Mouse (Mus musculus) hindbrain, postnatal 0 days (tissue): ENCODE data around the gene Iqgap2. TPM values are rescaled to one million over a fixed set of nuclear protein-coding genes. Genes with fewer than 3 reads are reported as not detected.

Experiments used
- ATAC-seq: fragments of 200-750 bp; cut with Nextera tagmentation; 2 replicates; pipeline ENCODE4 v1.8.0; 2017; ENCODE audit warnings: mild to moderate bottlenecking, moderate TSS enrichment, moderate library complexity
- DNase-seq: peaks from one replicate; pipeline ENCODE4 v3.0.0-alpha.2; 2015; ENCODE audit warnings: low spot score
- H3K27ac ChIP-seq: fragments of 300-500 bp; sonication (generic); 2 replicates; pipeline ENCODE4 v1.5.1; 2014; ENCODE audit warnings: mild to moderate bottlenecking
- H3K27me3 ChIP-seq: fragments of 300-500 bp; sonication (generic); 2 replicates; pipeline ENCODE4 v1.6.1; 2014; ENCODE audit warnings: low read length, mixed read lengths; ENCODE audit not compliant: insufficient read depth
- H3K36me3 ChIP-seq: fragments of 300-500 bp; sonication (generic); 2 replicates; pipeline ENCODE4 v1.6.1; 2014; ENCODE audit warnings: low read length, mixed read lengths; ENCODE audit not compliant: insufficient read depth
- H3K4me1 ChIP-seq: fragments of 300-500 bp; sonication (generic); 2 replicates; pipeline ENCODE4 v1.6.1; 2014; ENCODE audit warnings: antibody characterized with exemption, low read length, mixed read lengths; ENCODE audit not compliant: insufficient read depth
- H3K4me2 ChIP-seq: fragments of 300-500 bp; sonication (generic); 2 replicates; pipeline ENCODE4 v1.6.1; 2014; ENCODE audit warnings: low read depth, mild to moderate bottlenecking, low read length, moderate library complexity, mixed read lengths
- H3K4me3 ChIP-seq: fragments of 300-500 bp; sonication (generic); 2 replicates; pipeline ENCODE4 v1.5.1; 2014; ENCODE audit warnings: low read length
- H3K9ac ChIP-seq: fragments of 300-500 bp; sonication (generic); replicated peaks from 2 replicates; pipeline ENCODE4 v1.6.1; 2014; ENCODE audit warnings: mild to moderate bottlenecking, low read length, moderate library complexity, mixed read lengths
- H3K9me3 ChIP-seq: fragments of 300-500 bp; sonication (generic); 2 replicates; pipeline ENCODE4 v1.6.1; 2016; ENCODE audit warnings: low read length, mixed read lengths
- CTCF ChIP-seq: IDR thresholded peaks from 2 replicates; pipeline ENCODE4 v1.5.1; 2016; ENCODE audit warnings: antibody characterized with exemption, control low read depth, low read depth
- WGBS: fragments of 180-500 bp; shearing (Covaris S2); extraction: QIAGEN DNeasy Blood & Tissue Kit; methylation state at CpG from one replicate; pipeline ENCODE4 v1.1.7; 2014; 5-methylcytosine and 5-hydroxymethylcytosine counted together
- polyA plus RNA-seq: library from polyadenylated mRNA; unstranded; fragments of >200 nt; fragmentation: Nextera tagmentation; extraction: Ambion mirVana; gene quantifications from 2 replicates; pipeline ENCODE4 v1.2.1, GENCODE M21; 2015
- total RNA-seq: library from RNA; depleted of rRNA; stranded (reverse); fragments of >200 nt; gene quantifications from 2 replicates; pipeline ENCODE4 v1.2.3, GENCODE M21; 2014

Iqgap2 gene
- total and polyA plus RNA-seq, 2 experiments from 2014 or later: 2.9 to 3.1 TPM

- H3K9me3 ChIP-seq: no peaks in the 10 kb centered on the region
- WGBS: 95% methylated on average over 12 of the region's 12 CpGs
- no peak for ATAC-seq
- H3K4me3 ChIP-seq: no peak overlapping the region
- no peak for TF ChIP-seq CTCF
- no peak overlapping the region for H3K27ac ChIP-seq
- peaks cover 8% of the 10 kb centered on the region; the same call in 1 of the 2 replicates for H3K4me1 ChIP-seq
- DNase-seq: no peak
- H3K27me3 ChIP-seq: no peaks in the 10 kb centered on the region
- H3K9ac ChIP-seq: no peak overlapping the region
- no peak overlapping the region for H3K4me2 ChIP-seq
- H3K36me3 ChIP-seq: no peaks in the 10 kb centered on the region
Observed at GRCm38 (mm10) chr13:95888621-95889020, 3.1 kb downstream of the Iqgap2 start.

DNA sequence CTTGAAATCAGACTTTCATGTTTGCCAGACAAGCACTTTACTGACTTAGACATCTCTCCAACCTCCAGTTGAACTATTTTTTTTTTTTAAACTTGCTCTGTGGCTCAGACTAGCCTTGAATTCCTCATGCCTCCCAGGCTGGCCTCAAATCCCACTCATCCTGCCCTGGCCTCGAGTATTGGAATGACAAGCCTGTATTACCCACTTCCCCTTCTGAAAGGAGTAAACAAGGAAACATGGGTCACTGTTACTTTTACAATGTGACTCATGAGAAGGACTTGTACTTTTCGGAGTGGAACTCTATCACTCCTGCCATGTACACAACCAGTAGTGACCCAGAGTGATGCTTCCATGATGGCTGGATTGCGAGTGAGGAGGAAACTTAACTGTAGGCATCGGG, 3.6 kb downstream of the Iqgap2 start:
- Histone ChIP-seq H3K9ac (no peak overlapping the region), H3K4me3 (no peak overlapping the region), H3K27ac (no peak overlapping the region), H3K36me3 (no peaks in the 10 kb centered on the region), H3K4me1 (peaks cover 8% of the 10 kb centered on the region; the same call in 1 of the 2 replicates), H3K9me3 (no peaks in the 10 kb centered on the region), H3K27me3 (no peaks in the 10 kb centered on the region), H3K4me2 (no peak overlapping the region)
- DNase-seq: no peak
- TF ChIP-seq CTCF: no peak
- no peak for ATAC-seq
- 82% methylated on average over 4 of the region's 4 CpGs for WGBS

DNA sequence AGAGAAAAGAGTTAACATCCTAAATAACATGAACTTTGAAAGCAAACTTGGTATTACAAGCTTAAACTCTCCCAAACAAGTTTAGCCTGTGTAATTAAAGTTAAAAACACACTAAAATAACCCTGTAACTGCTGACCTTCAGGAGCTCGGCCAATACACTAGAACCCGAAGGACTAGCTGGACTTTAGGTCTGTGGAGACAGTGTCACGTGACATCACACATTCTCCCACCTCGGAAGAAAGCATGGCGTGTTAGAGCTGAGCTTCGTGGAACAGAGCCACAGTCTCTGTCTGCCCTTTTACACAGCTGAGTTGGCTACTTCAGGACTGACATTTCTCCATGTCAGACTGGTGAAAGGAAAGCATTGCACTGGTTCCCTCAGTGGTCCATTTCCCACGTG, 4.3 kb downstream of the Iqgap2 start:
- peaks cover 8% of the 10 kb centered on the region; the same call in 1 of the 2 replicates for H3K4me1 ChIP-seq
- no peaks in the 10 kb centered on the region for H3K27me3 ChIP-seq
- no peak overlapping the region for H3K4me2 ChIP-seq
- no peak for DNase-seq
- H3K4me3 ChIP-seq: no peak overlapping the region
- WGBS: 75% methylated on average over 7 of the region's 7 CpGs
- TF ChIP-seq CTCF: no peak
- ATAC-seq: no peak
- H3K27ac ChIP-seq: no peak overlapping the region
- H3K36me3 ChIP-seq: no peaks in the 10 kb centered on the region
- no peak overlapping the region for H3K9ac ChIP-seq
- no peaks in the 10 kb centered on the region for H3K9me3 ChIP-seq

- H3K9me3 ChIP-seq: no peaks in the 10 kb centered on the region
- H3K9ac ChIP-seq: no peak overlapping the region
- H3K4me1 ChIP-seq: no peaks in the 10 kb centered on the region
- ATAC-seq: no peak
- no peak for TF ChIP-seq CTCF
- no peak overlapping the region for H3K27ac ChIP-seq
- H3K36me3 ChIP-seq: no peaks in the 10 kb centered on the region
- WGBS: 90% methylated on average over 3 of the region's 3 CpGs
- no peak overlapping the region for H3K4me3 ChIP-seq
- no peaks in the 10 kb centered on the region for H3K27me3 ChIP-seq
- H3K4me2 ChIP-seq: no peak overlapping the region
- DNase-seq: no peak
Observed at GRCm38 (mm10) chr13:95884455-95884854, 7.3 kb downstream of the Iqgap2 start.

GRCm38 (mm10) chr13:95882001-95882400, 9.7 kb downstream of the Iqgap2 start:
- 89% methylated on average over 6 of the region's 6 CpGs for WGBS
- ATAC-seq (no peak), DNase-seq (no peak)
- H3K27me3 ChIP-seq: no peaks in the 10 kb centered on the region
- no peaks in the 10 kb centered on the region for H3K9me3 ChIP-seq
- TF ChIP-seq CTCF: no peak
- no peaks in the 10 kb centered on the region for H3K36me3 ChIP-seq
- no peak overlapping the region for H3K4me2 ChIP-seq
- no peak overlapping the region for H3K27ac ChIP-seq
- no peaks in the 10 kb centered on the region for H3K4me1 ChIP-seq
- H3K9ac ChIP-seq: no peak overlapping the region
- no peak overlapping the region for H3K4me3 ChIP-seq

DNA sequence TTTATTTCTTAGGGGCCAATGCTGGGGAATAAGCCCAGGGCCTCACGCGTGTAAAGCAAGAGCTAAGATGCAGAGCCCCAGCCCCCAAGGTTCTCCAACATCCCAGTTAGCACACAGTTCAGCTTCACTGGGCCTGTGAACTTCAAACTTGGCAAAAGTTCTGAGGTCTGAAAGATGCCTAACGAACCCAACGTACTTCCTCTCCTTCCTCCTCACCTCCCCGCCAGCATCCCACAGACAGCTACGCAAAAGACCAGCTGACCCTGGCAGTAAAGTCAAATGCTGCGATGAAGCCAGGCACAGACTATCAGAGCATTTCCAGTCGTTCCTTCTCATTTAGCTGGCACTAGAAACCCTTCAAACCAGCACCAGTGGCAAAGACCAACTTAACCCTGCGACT, 10.3 kb downstream of the Iqgap2 start:
- ATAC-seq: no peak

DNA sequence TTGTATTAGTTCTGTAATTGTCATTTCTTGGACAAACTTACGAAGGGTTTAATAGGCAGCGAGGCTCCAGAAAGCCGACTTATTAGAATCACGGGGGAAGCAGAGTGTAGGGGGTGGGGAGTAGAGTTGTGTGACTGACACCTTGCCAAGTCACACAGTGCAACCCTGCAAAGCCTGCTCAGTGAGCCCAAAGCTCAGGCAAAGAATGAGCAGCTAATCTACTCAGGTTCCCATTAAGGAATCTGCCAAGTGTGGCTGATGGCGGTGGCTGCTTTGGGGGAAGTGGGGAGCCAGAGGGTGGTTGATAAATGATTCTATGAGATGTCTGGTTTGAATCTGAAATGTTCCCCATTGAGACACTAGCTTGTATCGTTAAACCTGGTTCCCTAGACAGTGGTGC, 11.1 kb downstream of the Iqgap2 start:
- Histone ChIP-seq H3K27ac (no peak overlapping the region), H3K4me1 (no peaks in the 10 kb centered on the region), H3K36me3 (no peaks in the 10 kb centered on the region), H3K4me2 (0 out of 2 replicates have a peak overlapping the region, but pooled peaks have one; percentile 6), H3K27me3 (no peaks in the 10 kb centered on the region), H3K9me3 (no peaks in the 10 kb centered on the region), H3K4me3 (no peak overlapping the region), H3K9ac (no peak overlapping the region)
- ATAC-seq (no peak), DNase-seq (peak; percentile 55)
- WGBS: 42% methylated on average over 6 of the region's 6 CpGs
- no peak for TF ChIP-seq CTCF

More for the DNA sequence above, 10.3 kb downstream of the Iqgap2 start:
- 78% methylated on average over 9 of the region's 9 CpGs for WGBS
- Histone ChIP-seq H3K27me3 (no peaks in the 10 kb centered on the region), H3K4me3 (no peak overlapping the region), H3K4me2 (no peak overlapping the region), H3K9me3 (no peaks in the 10 kb centered on the region), H3K27ac (no peak overlapping the region), H3K9ac (no peak overlapping the region), H3K36me3 (no peaks in the 10 kb centered on the region), H3K4me1 (no peaks in the 10 kb centered on the region)
- DNase-seq: no peak
- no peak for TF ChIP-seq CTCF
